Mouse (Mus musculus) mesoderm, embryonic 11.5 days (tissue): ENCODE results near the gene Lrp11.

Experiments
- DNase-seq: peaks from one replicate; pipeline ENCODE4 v3.0.0-alpha.2; 2012; ENCODE audit warnings: low read depth, low spot score

Lrp11 gene

GRCm38 (mm10) chr10:7623861-7624518 is 34.4 kb downstream of the Lrp11 start:
- no peak for DNase-seq

GRCm38 (mm10) chr10:7629092-7629491 is 39.5 kb downstream of the Lrp11 start:
- no peak for DNase-seq

DNA sequence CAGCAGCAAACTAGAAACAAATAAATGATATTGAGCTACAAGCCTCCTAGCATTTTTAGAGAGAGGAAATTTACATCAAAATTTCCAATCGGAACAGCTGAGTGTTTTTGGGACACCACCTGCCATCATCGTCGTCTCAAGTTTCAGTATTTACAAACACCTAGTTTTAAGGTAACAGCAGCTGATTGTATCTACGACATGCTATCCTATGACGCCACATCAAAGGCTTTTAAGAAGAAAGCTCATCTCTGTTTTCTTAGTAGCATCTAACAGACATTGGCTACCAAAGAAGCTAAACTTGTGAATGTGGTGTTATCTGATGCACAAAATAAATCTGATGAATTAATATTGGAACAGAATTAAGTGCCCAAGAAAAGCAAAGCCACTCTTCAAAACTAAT is 40.7 kb downstream of the Lrp11 start:
- DNase-seq, result no peak

DNA sequence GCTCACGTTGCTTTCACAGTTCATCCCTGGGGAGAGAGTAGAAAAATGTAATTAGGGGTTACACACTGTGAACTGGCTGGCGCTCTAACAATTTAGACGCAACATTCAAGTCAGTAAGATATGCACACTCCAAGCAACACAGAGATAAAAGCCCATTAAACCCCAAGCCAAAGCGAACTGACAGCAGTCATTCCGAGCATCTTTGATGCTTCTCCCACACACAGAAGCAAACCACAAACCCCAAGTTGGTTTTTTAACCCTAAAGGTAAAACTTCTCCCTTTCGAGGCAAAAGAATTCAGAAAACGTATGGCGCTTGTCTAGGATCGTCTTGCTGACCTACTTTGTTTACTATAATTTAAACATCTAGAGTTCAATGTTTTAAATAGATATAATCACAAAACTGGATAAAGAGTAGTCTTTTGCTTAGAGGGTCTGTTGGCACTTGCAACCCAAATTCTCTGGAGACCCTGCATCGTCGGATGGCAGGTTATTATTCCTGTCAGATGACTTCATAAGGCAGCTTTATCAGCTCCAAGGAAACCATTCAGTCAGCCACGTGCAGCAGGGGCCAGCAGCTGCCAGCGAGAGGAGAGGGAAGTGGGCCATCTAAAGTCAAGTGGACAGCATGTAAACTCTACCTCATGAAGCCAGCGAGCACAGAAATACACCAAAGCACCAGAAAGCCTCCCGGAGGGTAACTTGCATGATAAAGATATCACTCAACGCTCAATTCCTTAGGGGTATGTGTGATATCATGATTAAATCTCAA is 41.5 kb downstream of the Lrp11 start:
- no peak for DNase-seq

GRCm38 (mm10) chr10:7640366-7640765 is 50.8 kb downstream of the Lrp11 start:
- DNase-seq, result no peak

DNA sequence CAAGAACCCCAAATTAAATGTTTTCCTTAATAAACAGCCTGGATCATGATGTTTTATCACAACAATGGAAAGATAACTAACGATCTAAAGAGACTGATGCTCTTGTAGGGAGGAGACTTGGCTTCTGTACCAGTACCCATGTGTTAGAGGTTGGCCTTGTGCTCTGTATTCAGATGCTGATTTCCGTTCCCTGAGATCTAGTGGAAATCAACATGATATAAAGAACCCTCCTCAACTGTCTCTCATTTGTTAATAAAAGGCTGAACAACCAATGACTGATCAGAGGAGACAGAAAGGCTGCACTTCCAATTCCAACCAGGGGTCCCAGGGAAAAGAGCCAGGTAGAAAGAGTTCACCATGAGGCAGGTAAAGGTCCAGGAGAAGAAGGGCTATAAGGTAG is 56.3 kb downstream of the Lrp11 start:
- no peak for DNase-seq

DNA sequence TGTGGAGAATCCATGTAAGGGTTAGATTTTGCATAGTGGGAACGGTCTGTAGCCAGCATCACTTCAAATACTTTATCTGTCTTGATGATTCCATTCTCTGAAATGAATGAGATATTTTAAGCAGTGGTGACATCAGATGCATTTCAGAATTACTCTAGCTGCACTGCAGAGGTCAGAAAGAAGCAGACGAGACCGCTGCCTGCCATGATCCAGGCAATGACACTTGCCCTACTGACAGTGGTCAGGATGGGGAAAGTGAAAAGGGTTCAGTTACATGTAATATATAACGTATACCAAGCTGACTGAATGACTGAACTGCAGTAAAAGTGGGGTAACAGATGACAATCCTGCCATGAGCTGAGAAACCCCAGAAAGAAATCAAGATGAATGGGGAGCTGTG is 59.5 kb downstream of the Lrp11 start:
- no peak for DNase-seq

GRCm38 (mm10) chr10:7651057-7651456 is 61.5 kb downstream of the Lrp11 start:
- DNase-seq, result no peak

DNA sequence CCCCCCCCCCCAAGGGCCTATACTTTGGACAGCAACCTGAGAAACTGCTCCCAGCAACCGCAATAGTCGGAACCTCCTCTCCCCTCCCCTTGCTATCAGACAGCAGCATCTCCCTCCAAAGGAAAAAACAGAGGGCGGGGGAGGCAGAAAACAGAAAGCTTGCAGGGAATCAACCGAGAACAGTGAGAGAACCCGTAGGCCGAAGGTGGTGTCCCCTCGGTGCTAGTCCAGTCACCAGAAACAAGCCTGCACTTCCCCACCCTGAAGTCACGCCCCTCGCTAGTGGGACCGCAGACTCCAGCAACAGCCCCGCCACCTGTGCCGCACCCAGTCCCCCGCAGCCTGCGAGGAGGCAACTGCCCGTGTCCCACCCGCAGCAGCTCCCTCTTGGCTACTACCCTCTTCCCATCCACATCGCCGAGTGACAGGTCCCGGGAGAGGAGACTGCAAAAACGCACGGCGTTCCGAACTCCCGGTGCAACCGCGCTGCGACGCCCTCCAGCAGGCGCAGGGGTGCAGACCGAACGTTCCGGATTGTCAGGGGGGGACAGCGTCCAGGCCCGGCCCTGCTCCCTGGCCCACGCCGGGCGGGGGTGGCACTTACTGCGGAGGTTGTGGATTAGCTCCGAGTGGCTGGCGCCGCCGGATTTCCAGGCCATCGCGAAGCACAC is 73.0 kb downstream of the Lrp11 start:
- DNase-seq, result peak; percentile 71

- DNase-seq, result peak; percentile 86
Observed at GRCm38 (mm10) chr10:7663159-7664026, 73.8 kb downstream of the Lrp11 start.

GRCm38 (mm10) chr10:7664027-7664526 is 74.5 kb downstream of the Lrp11 start:
- no peak for DNase-seq

DNA sequence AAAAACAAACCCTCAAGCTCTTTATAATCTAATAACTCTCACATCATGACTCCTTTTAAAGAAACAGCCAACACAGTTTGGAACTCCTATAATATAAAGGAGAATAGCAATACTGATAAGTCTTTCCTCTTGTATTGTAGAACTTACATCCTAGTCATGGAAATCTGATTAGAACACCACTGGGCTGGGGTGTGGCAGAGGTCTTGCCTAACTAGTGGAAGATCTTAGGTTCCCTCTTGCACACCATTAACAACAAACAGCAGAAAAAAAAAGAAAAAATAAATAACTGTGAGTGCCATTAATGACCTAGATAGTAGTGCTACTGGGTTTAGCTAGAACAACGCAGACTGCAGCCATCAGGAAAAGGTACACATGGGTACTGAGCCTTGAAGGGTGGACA is 75.3 kb downstream of the Lrp11 start:
- DNase-seq, result no peak

GRCm38 (mm10) chr10:7667342-7667802 is 77.8 kb downstream of the Lrp11 start, which contains the start of gene Nup43:
Gene Nup43, plus strand, starts transcription at chr10:7667503.
- DNase-seq, result peak; percentile 94

DNA sequence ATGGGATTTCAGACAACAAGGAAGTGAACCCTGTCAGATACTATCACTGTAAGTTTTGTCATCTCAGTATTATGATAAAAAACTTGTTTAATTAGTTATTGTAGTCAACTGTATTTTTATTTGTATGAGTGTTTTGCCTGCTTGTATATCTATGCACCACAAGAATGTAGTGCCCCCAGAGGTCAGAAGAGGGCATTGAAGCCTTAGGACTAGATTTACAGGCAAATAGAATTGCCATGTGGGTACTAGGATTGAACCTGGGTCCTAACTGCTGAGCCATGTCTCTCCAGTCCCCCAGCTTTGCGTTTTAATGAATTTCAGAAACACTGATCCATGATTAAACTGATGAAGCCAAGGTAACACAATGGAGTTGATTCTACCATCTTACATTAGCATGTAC is 84.1 kb downstream of the Lrp11 start:
- DNase-seq, result peak; percentile 41
